Mouse (Mus musculus) bone marrow, adult 2 months (tissue): ENCODE measurements around the gene Rab40c.

ENCODE experiments used
- CTCF ChIP-seq: fragments of 200-500 bp; IDR thresholded peaks from 2 replicates; pipeline ENCODE4 v1.5.1; 2011; ENCODE audit warnings: low read length, control low read depth; ENCODE audit not compliant: control insufficient read depth, insufficient read depth
- POLR2A ChIP-seq: fragments of 200-500 bp; IDR thresholded peaks from 2 replicates; pipeline ENCODE4 v1.6.1; 2011; ENCODE audit warnings: low read depth, mild to moderate bottlenecking, control low read depth, low read length, borderline replicate concordance; ENCODE audit not compliant: control insufficient read depth

- TF ChIP-seq POLR2A (no peak), CTCF (no peak)
Measured at GRCm38 (mm10) chr17:25943769-25944168, 24.2 kb upstream of the Rab40c start.
